Mouse (Mus musculus): ENCODE results near the gene Rpl29. TPM values are rescaled to one million over a fixed set of nuclear protein-coding genes. Genes with fewer than 3 reads are reported as not detected.

Rpl29 gene
- total and polyA plus RNA-seq, 3 experiments: 1,058 to 1,867 (median 1,257) TPM

GRCm38 (mm10) chr9:106413606-106414005 is 15.6 kb upstream of the Rpl29 start:
- Histone ChIP-seq H3K9ac (ENCODE audit: insufficient read depth, low read depth) (no peak overlapping the region), H3K79me2 (replicated peaks; ENCODE audit: control insufficient read depth, extremely low read depth, insufficient read depth, poor library complexity, severe bottlenecking) (no peaks in the 10 kb centered on the region), H3K4me2 (ENCODE audit: insufficient read depth, low read depth, poor library complexity, severe bottlenecking) (no peak overlapping the region), H3K4me3 (replicated peaks in 1 of 3; ENCODE audit: low read depth in 2 of 3, low read length in 2 of 3, poor library complexity in 1 of 3) (no peak overlapping the region), H3K4me1 (ENCODE audit: control insufficient read depth in 1 of 2, insufficient read depth in 2 of 2) (peaks cover 26 to 34% of the 10 kb centered on the region in 2 experiments), H3K36me3 (replicated peaks in 1 of 2; ENCODE audit: control insufficient read depth in 1 of 2, insufficient read depth in 1 of 2, low read length in 1 of 2) (no peaks in the 10 kb centered on the region), H3K27ac (ENCODE audit: insufficient read depth, low read depth) (no peak overlapping the region), H3K27me3 (replicated peaks) (no peaks in the 10 kb centered on the region), H3K9me3 (replicated peaks; ENCODE audit: low read length) (peaks cover 2% of the 10 kb centered on the region)
- DNase-seq (ENCODE audit: extremely low read depth): no peak
- in situ Hi-C loops (cut with MboI; ENCODE audit: low pct_ligation_motif_present, low pct_unique_long_range_greater_than_20kb, low sequenced_read_pairs) (loop anchor here (5.0 kb wide), 2 partner anchors 46 to 106 kb away; partner anchors contain the start of gene Dusp7), dilution Hi-C loops (cut with MboI; ENCODE audit: extremely low pct_ligation_motif_present, extremely low pct_unique_long_range_greater_than_20kb, low sequenced_read_pairs) (no loop called here)
- TF ChIP-seq ZNF384 (IDR thresholded peaks at IDR 0.05; ENCODE audit: low read depth, low read length): no peak
- TF ChIP-seq ZKSCAN1 (IDR thresholded peaks at IDR 0.05; ENCODE audit: borderline replicate concordance, low read depth, low read length): no peak
- TF ChIP-seq PAX5 (IDR thresholded peaks at IDR 0.05; ENCODE audit: low read length): no peak
- no peak for TF ChIP-seq USF2 (conservative IDR thresholded peaks at IDR 0.05; ENCODE audit: low read depth, low read length)
- TF ChIP-seq USF1 (IDR thresholded peaks at IDR 0.05; ENCODE audit: low read depth, low read length): no peak
- TF ChIP-seq MXI1 (IDR thresholded peaks at IDR 0.05; ENCODE audit: low read depth, low read length): no peak
- TF ChIP-seq JUN (IDR thresholded peaks at IDR 0.05; ENCODE audit: insufficient read depth, low read depth, low read length): no peak
- no peak for TF ChIP-seq POLR2A (IDR thresholded peaks at IDR 0.05; ENCODE audit: low read depth, low read length)
- TF ChIP-seq HCFC1 (IDR thresholded peaks at IDR 0.05; ENCODE audit: low read depth, low read length): no peak
- no peak for TF ChIP-seq MEF2A (IDR thresholded peaks at IDR 0.05; ENCODE audit: borderline replicate concordance, low read depth, low read length)
- TF ChIP-seq RAD21 (IDR thresholded peaks at IDR 0.05; ENCODE audit: low read depth, low read length): no peak
- TF ChIP-seq E2F4 (IDR thresholded peaks at IDR 0.05; ENCODE audit: insufficient replicate concordance, low read depth, low read length): no peak
- no peak for TF ChIP-seq CHD2 (IDR thresholded peaks at IDR 0.05; ENCODE audit: low read length)
- no peak for TF ChIP-seq SMC3 (IDR thresholded peaks at IDR 0.05; ENCODE audit: low read depth, low read length)
- no peak for TF ChIP-seq POLR2AphosphoS2 (IDR thresholded peaks at IDR 0.05; ENCODE audit: low read depth, low read length)

- Histone ChIP-seq H3K36me3 (replicated peaks in 1 of 2; ENCODE audit: control insufficient read depth in 1 of 2, insufficient read depth in 1 of 2, low read length in 1 of 2) (no peaks in the 10 kb centered on the region), H3K9me3 (replicated peaks; ENCODE audit: low read length) (no peaks in the 10 kb centered on the region), H3K27ac (ENCODE audit: insufficient read depth, low read depth) (no peak overlapping the region), H3K4me3 (replicated peaks in 1 of 3; ENCODE audit: low read depth in 2 of 3, low read length in 2 of 3, poor library complexity in 1 of 3) (no peak overlapping the region), H3K9ac (ENCODE audit: insufficient read depth, low read depth) (no peak overlapping the region), H3K4me2 (ENCODE audit: insufficient read depth, low read depth, poor library complexity, severe bottlenecking) (no peak overlapping the region), H3K79me2 (replicated peaks; ENCODE audit: control insufficient read depth, extremely low read depth, insufficient read depth, poor library complexity, severe bottlenecking) (no peaks in the 10 kb centered on the region), H3K27me3 (replicated peaks) (peaks cover 3% of the 10 kb centered on the region), H3K4me1 (ENCODE audit: control insufficient read depth in 1 of 2, insufficient read depth in 2 of 2) (peaks cover 9 to 16% of the 10 kb centered on the region in 2 experiments; a peak in 3 of 4 replicates)
- dilution Hi-C loops (cut with MboI; ENCODE audit: extremely low pct_ligation_motif_present, extremely low pct_unique_long_range_greater_than_20kb, low sequenced_read_pairs) (no loop called here), in situ Hi-C loops (cut with MboI; ENCODE audit: low pct_ligation_motif_present, low pct_unique_long_range_greater_than_20kb, low sequenced_read_pairs) (no loop called here)
- DNase-seq (ENCODE audit: extremely low read depth): no peak
- TF ChIP-seq NRF1 (IDR thresholded peaks at IDR 0.05; ENCODE audit: low read depth, low read length): no peak
- TF ChIP-seq MAX (IDR thresholded peaks at IDR 0.05; ENCODE audit: low read length): no peak
- no peak for TF ChIP-seq ZNF384 (IDR thresholded peaks at IDR 0.05; ENCODE audit: low read depth, low read length)
- no peak for TF ChIP-seq JUN (IDR thresholded peaks at IDR 0.05; ENCODE audit: insufficient read depth, low read depth, low read length)
- no peak for TF ChIP-seq USF1 (IDR thresholded peaks at IDR 0.05; ENCODE audit: low read depth, low read length)
- TF ChIP-seq CHD1 (IDR thresholded peaks at IDR 0.05; ENCODE audit: low read depth, low read length): no peak
- no peak for TF ChIP-seq UBTF (IDR thresholded peaks at IDR 0.05; ENCODE audit: low read depth, low read length)
- no peak for TF ChIP-seq MAZ (IDR thresholded peaks at IDR 0.05; ENCODE audit: low read depth, low read length)
- no peak for TF ChIP-seq GABPA (IDR thresholded peaks at IDR 0.05; ENCODE audit: insufficient replicate concordance, low read depth, low read length)
- TF ChIP-seq USF2 (conservative IDR thresholded peaks at IDR 0.05; ENCODE audit: low read depth, low read length): no peak
- no peak for TF ChIP-seq TCF12 (IDR thresholded peaks at IDR 0.05; ENCODE audit: low read depth, low read length)
- no peak for TF ChIP-seq POLR2AphosphoS2 (IDR thresholded peaks at IDR 0.05; ENCODE audit: low read depth, low read length)
- TF ChIP-seq SMC3 (IDR thresholded peaks at IDR 0.05; ENCODE audit: low read depth, low read length): no peak
- TF ChIP-seq MXI1 (IDR thresholded peaks at IDR 0.05; ENCODE audit: low read depth, low read length): no peak
- no peak for TF ChIP-seq JUND (conservative IDR thresholded peaks at IDR 0.05; ENCODE audit: low read depth, low read length)
Observed at GRCm38 (mm10) chr9:106416826-106417225, 12.4 kb upstream of the Rpl29 start.

Data from CH12.LX (cell line).